Mouse (Mus musculus): ENCODE results near the gene Map2k3. TPM values are rescaled to one million over a fixed set of nuclear protein-coding genes. Genes with fewer than 3 reads are reported as not detected.
A peak's percentile ranks its signal among the peaks of the same experiment; 100 is the strongest.

Map2k3 gene
- polyA plus RNA-seq, 1 experiment from 2014 or later, result 138 TPM

GRCm38 (mm10) chr11:60905407-60906120, 26.3 kb upstream of the Map2k3 start:
- H3K4me2 ChIP-seq (replicated peaks; ENCODE audit: low read depth, low read length), result no peak overlapping the region
- H3K9ac ChIP-seq (replicated peaks; ENCODE audit: low read length), result no peak overlapping the region
- 86% methylated on average over 10 of the region's 10 CpGs for WGBS
- H3K4me1 ChIP-seq (ENCODE audit: insufficient read depth, low read length), result 0 out of 2 replicates have a peak, but pooled peaks cover 5% of the 10 kb centered on the region
- no peaks in the 10 kb centered on the region for H3K27me3 ChIP-seq (ENCODE audit: insufficient read depth, low read length)
- H3K9me3 ChIP-seq (ENCODE audit: low read length), result no peaks in the 10 kb centered on the region
- ATAC-seq (ENCODE audit: low FRiP score, low TSS enrichment), result no peak
- peaks cover 26% of the 10 kb centered on the region for H3K36me3 ChIP-seq (ENCODE audit: insufficient read depth, low read length)
- H3K4me3 ChIP-seq (ENCODE audit: low read length), result no peak overlapping the region
- H3K27ac ChIP-seq (ENCODE audit: low read length), result no peak overlapping the region

GRCm38 (mm10) chr11:60906449-60906848, 25.4 kb upstream of the Map2k3 start:
- no peak overlapping the region for H3K27ac ChIP-seq (ENCODE audit: low read length)
- 83% methylated on average over 4 of the region's 4 CpGs for WGBS
- no peak overlapping the region for H3K9ac ChIP-seq (replicated peaks; ENCODE audit: low read length)
- ATAC-seq (ENCODE audit: low FRiP score, low TSS enrichment), result no peak
- H3K4me1 ChIP-seq (ENCODE audit: insufficient read depth, low read length), result 0 out of 2 replicates have a peak, but pooled peaks cover 7% of the 10 kb centered on the region
- no peaks in the 10 kb centered on the region for H3K27me3 ChIP-seq (ENCODE audit: insufficient read depth, low read length)
- H3K4me3 ChIP-seq (ENCODE audit: low read length), result no peak overlapping the region
- H3K9me3 ChIP-seq (ENCODE audit: low read length), result no peaks in the 10 kb centered on the region
- no peak overlapping the region for H3K4me2 ChIP-seq (replicated peaks; ENCODE audit: low read depth, low read length)
- peaks cover 26% of the 10 kb centered on the region for H3K36me3 ChIP-seq (ENCODE audit: insufficient read depth, low read length)

- Histone ChIP-seq H3K4me3 (ENCODE audit: low read length) (no peak overlapping the region), H3K4me1 (ENCODE audit: insufficient read depth, low read length) (peaks cover 17% of the 10 kb centered on the region), H3K4me2 (replicated peaks; ENCODE audit: low read depth, low read length) (no peak overlapping the region), H3K9ac (replicated peaks; ENCODE audit: low read length) (no peak overlapping the region), H3K27me3 (ENCODE audit: insufficient read depth, low read length) (no peaks in the 10 kb centered on the region), H3K9me3 (ENCODE audit: low read length) (no peaks in the 10 kb centered on the region), H3K27ac (ENCODE audit: low read length) (no peak overlapping the region), H3K36me3 (ENCODE audit: insufficient read depth, low read length) (peaks cover 26% of the 10 kb centered on the region)
- no peak for ATAC-seq (ENCODE audit: low FRiP score, low TSS enrichment)
- 69% methylated on average over 3 of the region's 3 CpGs for WGBS
These were observed 23.8 kb upstream of the Map2k3 start for GRCm38 (mm10) chr11:60908073-60908472.

- no peaks in the 10 kb centered on the region for H3K9me3 ChIP-seq (ENCODE audit: low read length)
- WGBS, result 67% methylated on average over 1 of the region's 1 CpGs
- H3K4me2 ChIP-seq (replicated peaks; ENCODE audit: low read depth, low read length), result no peak overlapping the region
- ATAC-seq (ENCODE audit: low FRiP score, low TSS enrichment), result no peak
- H3K36me3 ChIP-seq (ENCODE audit: insufficient read depth, low read length), result peaks cover 15% of the 10 kb centered on the region
- no peak overlapping the region for H3K27ac ChIP-seq (ENCODE audit: low read length)
- no peak overlapping the region for H3K9ac ChIP-seq (replicated peaks; ENCODE audit: low read length)
- H3K27me3 ChIP-seq (ENCODE audit: insufficient read depth, low read length), result no peaks in the 10 kb centered on the region
- no peak overlapping the region for H3K4me3 ChIP-seq (ENCODE audit: low read length)
- peaks cover 25% of the 10 kb centered on the region for H3K4me1 ChIP-seq (ENCODE audit: insufficient read depth, low read length)
These were observed 22.2 kb upstream of the Map2k3 start for GRCm38 (mm10) chr11:60909626-60910025.

- H3K27ac ChIP-seq (ENCODE audit: low read length), result peak overlapping the region; percentile 76; the same call in 1 of the 2 replicates
- no peaks in the 10 kb centered on the region for H3K9me3 ChIP-seq (ENCODE audit: low read length)
These were observed 19.3 kb upstream of the Map2k3 start for GRCm38 (mm10) chr11:60912525-60912973.

GRCm38 (mm10) chr11:60913301-60914196, 18.3 kb upstream of the Map2k3 start:
- peak overlapping the region; percentile 91 for H3K4me3 ChIP-seq (ENCODE audit: low read length)
- H3K9me3 ChIP-seq (ENCODE audit: low read length), result no peaks in the 10 kb centered on the region
- peaks cover 36% of the 10 kb centered on the region for H3K4me1 ChIP-seq (ENCODE audit: insufficient read depth, low read length)
- ATAC-seq (ENCODE audit: low FRiP score, low TSS enrichment), result peak; percentile 86
- H3K27me3 ChIP-seq (ENCODE audit: insufficient read depth, low read length), result no peaks in the 10 kb centered on the region
- H3K9ac ChIP-seq (replicated peaks; ENCODE audit: low read length), result peak overlapping the region; percentile 89
- peak overlapping the region; percentile 64 for H3K4me2 ChIP-seq (replicated peaks; ENCODE audit: low read depth, low read length)
- peak overlapping the region; percentile 76 for H3K27ac ChIP-seq (ENCODE audit: low read length)
- no peaks in the 10 kb centered on the region for H3K36me3 ChIP-seq (ENCODE audit: insufficient read depth, low read length)
- WGBS, result 0% methylated on average over 86 of the region's 86 CpGs

More at GRCm38 (mm10) chr11:60912525-60912973, 19.3 kb upstream of the Map2k3 start:
- H3K4me2 ChIP-seq (replicated peaks; ENCODE audit: low read depth, low read length), result peak overlapping the region; percentile 64
- no peak for ATAC-seq (ENCODE audit: low FRiP score, low TSS enrichment)
- no peaks in the 10 kb centered on the region for H3K36me3 ChIP-seq (ENCODE audit: insufficient read depth, low read length)
- H3K4me3 ChIP-seq (ENCODE audit: low read length), result peak overlapping the region; percentile 91
- H3K4me1 ChIP-seq (ENCODE audit: insufficient read depth, low read length), result peaks cover 36% of the 10 kb centered on the region
- WGBS, result 16% methylated on average over 7 of the region's 7 CpGs
- no peaks in the 10 kb centered on the region for H3K27me3 ChIP-seq (ENCODE audit: insufficient read depth, low read length)
- H3K9ac ChIP-seq (replicated peaks; ENCODE audit: low read length), result peak overlapping the region; percentile 89

- Histone ChIP-seq H3K27me3 (ENCODE audit: insufficient read depth, low read length) (no peaks in the 10 kb centered on the region), H3K27ac (ENCODE audit: low read length) (peak within 1 kb of the TSS; percentile 76), H3K9ac (replicated peaks; ENCODE audit: low read length) (peak within 1 kb of the TSS; percentile 89), H3K9me3 (ENCODE audit: low read length) (no peaks in the 10 kb centered on the region), H3K4me1 (ENCODE audit: insufficient read depth, low read length) (peaks cover 36% of the 10 kb centered on the region), H3K4me3 (ENCODE audit: low read length) (peak within 1 kb of the TSS; percentile 91), H3K4me2 (replicated peaks; ENCODE audit: low read depth, low read length) (peak within 1 kb of the TSS; percentile 64), H3K36me3 (ENCODE audit: insufficient read depth, low read length) (no peaks in the 10 kb centered on the region)
- no peak for ATAC-seq (ENCODE audit: low FRiP score, low TSS enrichment)
- 28% methylated on average over 7 of the region's 7 CpGs for WGBS
These were observed 17.3 kb upstream of the Map2k3 start, which contains the start of gene Natd1 for GRCm38 (mm10) chr11:60914491-60914890. Gene Natd1 (minus strand): TSS chr11:60914750.

- peaks cover 36% of the 10 kb centered on the region for H3K4me1 ChIP-seq (ENCODE audit: insufficient read depth, low read length)
- H3K9ac ChIP-seq (replicated peaks; ENCODE audit: low read length), result no peak overlapping the region
- ATAC-seq (ENCODE audit: low FRiP score, low TSS enrichment), result no peak
- no peaks in the 10 kb centered on the region for H3K9me3 ChIP-seq (ENCODE audit: low read length)
- no peak overlapping the region for H3K4me2 ChIP-seq (replicated peaks; ENCODE audit: low read depth, low read length)
- no peak overlapping the region for H3K27ac ChIP-seq (ENCODE audit: low read length)
- H3K4me3 ChIP-seq (ENCODE audit: low read length), result no peak overlapping the region
- WGBS, result 70% methylated on average over 4 of the region's 4 CpGs
- no peaks in the 10 kb centered on the region for H3K27me3 ChIP-seq (ENCODE audit: insufficient read depth, low read length)
- H3K36me3 ChIP-seq (ENCODE audit: insufficient read depth, low read length), result no peaks in the 10 kb centered on the region
These were observed 16.6 kb upstream of the Map2k3 start for GRCm38 (mm10) chr11:60915201-60915600.

- Histone ChIP-seq H3K27me3 (ENCODE audit: insufficient read depth, low read length) (no peaks in the 10 kb centered on the region), H3K9me3 (ENCODE audit: low read length) (no peaks in the 10 kb centered on the region), H3K4me2 (replicated peaks; ENCODE audit: low read depth, low read length) (no peak overlapping the region), H3K4me1 (ENCODE audit: insufficient read depth, low read length) (0 out of 2 replicates have a peak, but pooled peaks cover 10% of the 10 kb centered on the region), H3K27ac (ENCODE audit: low read length) (no peak overlapping the region), H3K9ac (replicated peaks; ENCODE audit: low read length) (no peak overlapping the region), H3K4me3 (ENCODE audit: low read length) (no peak overlapping the region), H3K36me3 (ENCODE audit: insufficient read depth, low read length) (no peaks in the 10 kb centered on the region)
- no peak for ATAC-seq (ENCODE audit: low FRiP score, low TSS enrichment)
- WGBS, result 87% methylated on average over 2 of the region's 2 CpGs
These were observed 11.8 kb upstream of the Map2k3 start for GRCm38 (mm10) chr11:60920021-60920420.
